Mouse (Mus musculus) midbrain, postnatal 0 days (tissue): ENCODE measurements around the gene Pno1. TPM values are rescaled to one million over a fixed set of nuclear protein-coding genes. Genes with fewer than 3 reads are reported as not detected.

ENCODE experiments used
- ATAC-seq: fragments of 200-750 bp; cut with Nextera tagmentation; 2 replicates; pipeline ENCODE4 v1.8.0; 2017; ENCODE audit warnings: moderate number of reproducible peaks, mild to moderate bottlenecking, moderate TSS enrichment, moderate library complexity; ENCODE audit not compliant: low FRiP score
- DNase-seq: peaks from one replicate; pipeline ENCODE4 v3.0.0-alpha.2; 2015; ENCODE audit warnings: low spot score
- H3K27ac ChIP-seq: fragments of 300-500 bp; sonication (generic); 2 replicates; pipeline ENCODE4 v1.5.1; 2014; ENCODE audit warnings: low read depth, mild to moderate bottlenecking, low read length, mixed read lengths
- H3K27me3 ChIP-seq: fragments of 300-500 bp; sonication (generic); 2 replicates; pipeline ENCODE4 v1.6.1; 2014; ENCODE audit warnings: low read length, control low read depth, mixed read lengths; ENCODE audit not compliant: insufficient read depth
- H3K36me3 ChIP-seq: fragments of 300-500 bp; sonication (generic); 2 replicates; pipeline ENCODE4 v1.6.1; 2014; ENCODE audit warnings: low read length, control low read depth, mixed read lengths; ENCODE audit not compliant: insufficient read depth
- H3K4me1 ChIP-seq: fragments of 300-500 bp; sonication (generic); 2 replicates; pipeline ENCODE4 v1.6.1; 2014; ENCODE audit warnings: mild to moderate bottlenecking, control low read depth, antibody characterized with exemption, low read length, mixed read lengths; ENCODE audit not compliant: insufficient read depth
- H3K4me2 ChIP-seq: fragments of 300-500 bp; sonication (generic); 2 replicates; pipeline ENCODE4 v1.6.1; 2014; ENCODE audit warnings: low read depth, mild to moderate bottlenecking, low read length, mixed read lengths; ENCODE audit not compliant: poor library complexity, severe bottlenecking
- H3K4me3 ChIP-seq: fragments of 300-500 bp; sonication (generic); 2 replicates; pipeline ENCODE4 v1.5.1; 2014; ENCODE audit warnings: low read depth, mild to moderate bottlenecking, low read length, moderate library complexity
- H3K9ac ChIP-seq: fragments of 300-500 bp; sonication (generic); replicated peaks from 2 replicates; pipeline ENCODE4 v1.6.1; 2014; ENCODE audit warnings: mild to moderate bottlenecking, low read length, moderate library complexity, mixed read lengths; ENCODE audit not compliant: poor library complexity, severe bottlenecking
- H3K9me3 ChIP-seq: fragments of 300-500 bp; sonication (generic); 2 replicates; pipeline ENCODE4 v1.6.1; 2016; ENCODE audit warnings: low read length, control low read depth
- CTCF ChIP-seq: IDR thresholded peaks from 2 replicates; pipeline ENCODE4 v1.5.1; 2016; ENCODE audit warnings: antibody characterized with exemption, mild to moderate bottlenecking
- WGBS: fragments of 180-500 bp; shearing (Covaris S2); extraction: QIAGEN DNeasy Blood & Tissue Kit; methylation state at CpG from one replicate; pipeline ENCODE4 v1.1.7; 2014; 5-methylcytosine and 5-hydroxymethylcytosine counted together
- polyA plus RNA-seq: library from polyadenylated mRNA; unstranded; fragments of >200 nt; fragmentation: Nextera tagmentation; extraction: Ambion mirVana; gene quantifications from 2 replicates; pipeline ENCODE4 v1.2.1, GENCODE M21; 2015
- total RNA-seq: library from RNA; depleted of rRNA; stranded (reverse); fragments of >200 nt; gene quantifications from 2 replicates; pipeline ENCODE4 v1.2.3, GENCODE M21; 2014

The Pno1 gene
- total and polyA plus RNA-seq, 2 experiments from 2014 or later: 29.0 to 53.5 TPM

DNA sequence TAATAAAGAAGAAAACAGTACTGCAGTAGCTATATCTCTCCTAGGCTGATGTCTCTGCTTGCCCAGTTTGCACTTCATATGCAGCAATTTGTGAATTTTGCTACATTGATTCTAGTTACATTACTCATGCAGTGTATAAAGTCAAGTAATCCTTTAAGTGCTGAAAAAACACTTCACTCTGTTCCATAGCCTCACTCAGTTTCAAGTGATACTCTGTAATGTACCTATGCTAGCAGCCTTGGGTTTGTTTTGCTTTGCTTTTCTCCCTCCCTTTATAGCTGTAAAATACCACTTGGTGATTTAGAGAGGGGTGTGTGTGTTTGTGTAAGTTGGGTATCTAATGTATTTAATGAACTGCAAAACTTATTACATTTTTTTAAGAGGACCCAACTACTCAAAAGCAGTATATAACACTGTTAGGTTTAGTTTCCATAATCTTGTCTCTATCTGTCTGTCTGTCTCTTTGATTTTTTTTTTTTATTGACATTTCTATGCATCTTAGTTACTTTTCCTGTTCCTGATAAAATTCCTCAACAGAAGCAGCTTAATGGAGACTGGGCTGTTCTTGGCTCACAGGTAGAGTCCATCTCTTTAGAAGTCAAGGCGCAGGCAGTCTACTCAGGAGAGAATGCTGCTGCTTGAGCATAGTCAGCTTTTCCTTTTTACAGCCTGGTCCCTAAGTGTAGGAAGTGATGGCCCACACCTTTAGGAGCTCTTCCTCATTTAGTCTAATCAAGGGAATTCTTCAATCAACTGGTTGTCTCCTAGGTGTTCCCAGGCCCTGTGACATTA lies 40.2 kb downstream of the Pno1 start:
- no peaks in the 10 kb centered on the region for H3K27me3 ChIP-seq
- H3K4me3 ChIP-seq: no peak overlapping the region
- no peak for DNase-seq
- no peak overlapping the region for H3K9ac ChIP-seq
- no peaks in the 10 kb centered on the region for H3K9me3 ChIP-seq
- no peak for ATAC-seq
- no peak for TF ChIP-seq CTCF
- H3K4me2 ChIP-seq: no peak overlapping the region
- H3K27ac ChIP-seq: no peak overlapping the region
- H3K4me1 ChIP-seq: peaks cover 3% of the 10 kb centered on the region; the same call in 1 of the 2 replicates
- H3K36me3 ChIP-seq: no peaks in the 10 kb centered on the region
- 94% methylated on average over 1 of the region's 1 CpGs for WGBS

DNA sequence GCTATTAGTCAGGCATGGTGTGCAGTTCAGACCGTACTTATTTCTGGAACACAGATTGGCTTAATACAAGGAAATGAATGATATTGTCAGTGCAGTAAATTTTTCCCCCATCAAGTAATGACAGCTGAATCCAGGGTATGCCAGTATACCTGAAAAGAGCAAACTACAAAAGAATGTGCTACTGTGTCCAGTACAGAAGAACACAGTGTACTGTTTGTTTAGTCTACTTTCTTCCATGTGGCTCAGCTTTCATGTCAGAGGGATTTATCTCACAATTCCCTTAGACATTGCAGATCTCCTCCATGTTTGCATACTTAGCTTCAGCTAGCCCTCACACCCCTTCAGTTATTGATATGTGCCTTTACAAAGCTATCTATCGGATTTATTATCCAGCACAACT lies 42.1 kb downstream of the Pno1 start:
- DNase-seq (no peak), ATAC-seq (no peak)
- 87% methylated on average over 2 of the region's 2 CpGs for WGBS
- H3K27me3 ChIP-seq: no peaks in the 10 kb centered on the region
- H3K9ac ChIP-seq: no peak overlapping the region
- H3K27ac ChIP-seq: no peak overlapping the region
- H3K4me1 ChIP-seq: peaks cover 3% of the 10 kb centered on the region; the same call in 1 of the 2 replicates
- TF ChIP-seq CTCF: no peak
- H3K9me3 ChIP-seq: no peaks in the 10 kb centered on the region
- no peaks in the 10 kb centered on the region for H3K36me3 ChIP-seq
- H3K4me3 ChIP-seq: no peak overlapping the region
- H3K4me2 ChIP-seq: no peak overlapping the region

DNA sequence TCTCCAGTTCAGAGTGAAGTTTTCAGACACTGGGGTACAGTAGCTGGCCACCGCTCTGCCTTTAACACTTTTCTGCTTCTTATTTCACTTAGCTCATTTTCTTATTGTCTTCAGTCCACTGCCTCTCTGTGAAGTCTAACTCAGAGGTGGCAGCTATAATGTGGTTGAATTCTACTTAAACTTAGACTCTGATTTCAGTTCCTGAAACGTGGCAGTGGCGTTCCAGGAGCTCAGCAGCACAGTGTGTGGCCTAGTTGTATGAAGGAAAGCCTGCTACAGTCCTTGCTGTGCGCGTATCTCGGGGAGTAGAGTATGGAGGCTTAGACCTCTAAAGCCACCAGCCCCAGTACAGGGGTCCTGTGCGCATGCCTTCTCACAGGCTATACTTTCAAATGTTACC lies 44.7 kb downstream of the Pno1 start:
- no peaks in the 10 kb centered on the region for H3K27me3 ChIP-seq
- DNase-seq (no peak), ATAC-seq (no peak)
- no peaks in the 10 kb centered on the region for H3K9me3 ChIP-seq
- no peak overlapping the region for H3K27ac ChIP-seq
- no peaks in the 10 kb centered on the region for H3K36me3 ChIP-seq
- H3K4me3 ChIP-seq: no peak overlapping the region
- no peak overlapping the region for H3K4me2 ChIP-seq
- 83% methylated on average over 7 of the region's 7 CpGs for WGBS
- no peak overlapping the region for H3K9ac ChIP-seq
- TF ChIP-seq CTCF: no peak
- H3K4me1 ChIP-seq: peaks cover 8% of the 10 kb centered on the region; the same call in 1 of the 2 replicates

DNA sequence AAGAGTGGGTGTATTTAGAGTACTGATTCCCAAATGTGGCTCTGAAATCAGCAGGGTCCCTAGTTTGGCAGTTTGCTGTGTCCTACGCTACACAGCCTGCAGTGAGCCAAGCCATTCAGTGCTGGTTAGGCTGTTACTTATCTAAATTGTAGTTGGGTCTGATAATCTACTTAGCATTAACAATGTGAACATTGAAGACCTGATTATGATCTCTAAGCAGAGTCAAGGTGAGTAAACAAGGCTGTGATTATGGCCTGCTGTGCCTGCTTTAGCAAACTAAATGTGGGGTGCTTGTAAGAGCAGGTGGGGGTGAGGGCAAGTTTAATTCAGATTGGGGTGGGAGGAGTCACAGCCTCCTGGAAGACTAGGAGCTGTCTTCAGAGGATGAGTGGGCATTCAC lies 47.4 kb downstream of the Pno1 start:
- 50% methylated on average over 1 of the region's 1 CpGs for WGBS
- Histone ChIP-seq H3K9me3 (no peaks in the 10 kb centered on the region), H3K9ac (no peak overlapping the region), H3K4me1 (peaks cover 11% of the 10 kb centered on the region; the same call in 1 of the 2 replicates), H3K4me3 (no peak overlapping the region), H3K4me2 (no peak overlapping the region), H3K36me3 (no peaks in the 10 kb centered on the region), H3K27me3 (no peaks in the 10 kb centered on the region), H3K27ac (no peak overlapping the region)
- TF ChIP-seq CTCF: no peak
- no peak for ATAC-seq
- no peak for DNase-seq

DNA sequence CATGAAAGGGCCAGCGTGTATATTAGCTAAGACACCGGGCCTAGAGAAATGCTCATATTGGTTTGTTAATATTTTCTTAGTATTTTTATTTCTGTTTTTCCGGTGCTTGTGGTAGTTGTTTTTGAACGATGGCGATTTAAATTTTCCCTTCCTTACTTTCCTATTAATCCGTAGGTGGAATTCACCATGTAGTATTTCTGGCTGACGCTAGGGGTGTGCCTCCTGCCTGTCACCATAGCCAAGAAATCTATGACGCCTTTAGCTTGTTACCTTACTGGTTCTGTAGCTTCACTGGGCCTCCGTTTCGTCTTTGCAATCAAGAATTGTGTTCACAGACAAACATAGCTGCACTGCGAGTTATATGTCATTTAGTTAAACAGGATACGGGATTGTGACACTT lies 51.1 kb downstream of the Pno1 start:
- 3% methylated on average over 12 of the region's 12 CpGs for WGBS
- H3K27ac ChIP-seq: peak overlapping the region; percentile 99
- H3K36me3 ChIP-seq: no peaks in the 10 kb centered on the region
- H3K9ac ChIP-seq: peak overlapping the region; percentile 99
- peak; percentile 84 for TF ChIP-seq CTCF
- peak overlapping the region; percentile 54 for H3K4me2 ChIP-seq
- peak; percentile 86 for DNase-seq
- H3K4me3 ChIP-seq: peak overlapping the region; percentile 100
- ATAC-seq: 0 out of 2 replicates have a peak, but pooled peaks have one; percentile 39
- H3K27me3 ChIP-seq: no peaks in the 10 kb centered on the region
- peaks cover 11% of the 10 kb centered on the region; the same call in 1 of the 2 replicates for H3K4me1 ChIP-seq
- H3K9me3 ChIP-seq: no peaks in the 10 kb centered on the region

DNA sequence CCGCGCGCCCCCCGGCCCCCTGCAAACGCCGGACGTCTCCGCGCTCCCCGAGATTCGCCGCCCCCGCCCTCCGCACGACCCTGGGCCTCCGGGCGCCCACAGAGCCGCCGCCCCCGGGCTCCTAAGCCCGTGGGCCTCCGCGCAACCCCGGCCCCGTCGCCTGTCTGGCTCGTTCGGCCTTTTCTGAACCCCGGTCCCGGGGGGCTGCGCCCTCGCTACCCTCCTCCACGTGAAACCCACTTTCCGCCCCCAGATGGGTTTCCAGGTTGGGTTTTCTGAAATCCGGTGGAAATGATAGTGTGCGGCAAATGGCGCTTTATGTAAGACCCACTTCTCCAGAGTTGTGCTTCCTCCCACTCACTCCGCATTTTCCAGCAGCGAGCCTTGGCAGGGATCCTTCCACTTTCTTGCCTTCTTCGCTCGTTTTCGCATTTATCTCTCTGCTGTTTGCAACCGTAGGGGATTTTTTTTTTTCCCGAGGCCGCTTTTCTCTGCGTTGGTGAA lies 51.6 kb downstream of the Pno1 start:
- TF ChIP-seq CTCF: no peak
- H3K4me3 ChIP-seq: peak overlapping the region; percentile 100
- peaks cover 11% of the 10 kb centered on the region; the same call in 1 of the 2 replicates for H3K4me1 ChIP-seq
- H3K27ac ChIP-seq: peak overlapping the region; percentile 99
- under 1% methylated on average over 39 of the region's 46 CpGs for WGBS
- DNase-seq (peak; percentile 31), ATAC-seq (no peak; the same call in 1 of the 2 replicates)
- H3K4me2 ChIP-seq: peak overlapping the region; percentile 54
- no peaks in the 10 kb centered on the region for H3K27me3 ChIP-seq
- H3K36me3 ChIP-seq: no peaks in the 10 kb centered on the region
- no peaks in the 10 kb centered on the region for H3K9me3 ChIP-seq
- peak overlapping the region; percentile 99 for H3K9ac ChIP-seq
